Mouse (Mus musculus) layer of hippocampus, adult 11-12 months (tissue): ENCODE measurements around the gene Zfp213.
"Not testable (repeated sequence)": the region's sequence is repeated elsewhere in the genome, so short reads cannot be mapped to it uniquely, and the experiment has no call there.

Experiments used
- DNase-seq: peaks from one replicate; pipeline ENCODE4 v3.0.0; 2022; ENCODE audit warnings: low spot score

Zfp213 gene

DNA sequence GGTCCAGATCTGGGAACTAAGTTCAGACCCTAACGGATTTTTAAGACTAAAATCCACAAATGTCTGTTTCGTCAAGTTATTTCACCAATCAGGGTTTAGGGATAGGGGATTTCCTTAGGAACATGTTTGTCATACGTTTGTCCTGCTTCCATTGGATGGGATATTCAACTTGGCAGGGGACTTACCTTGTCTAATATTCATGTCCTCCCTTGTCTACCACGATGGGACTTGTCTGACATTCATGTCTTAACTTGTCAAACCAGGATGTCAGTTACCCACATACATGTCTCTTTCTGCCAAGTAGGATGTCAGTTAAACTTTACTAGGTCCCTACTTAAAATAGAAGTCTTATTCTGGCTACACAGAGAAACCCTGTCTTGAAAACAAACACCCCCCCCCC is 20.1 kb downstream of the Zfp213 start:
- no peak for DNase-seq

GRCm38 (mm10) chr17:23543325-23543724 is 20.7 kb downstream of the Zfp213 start:
- DNase-seq, result no peak

GRCm38 (mm10) chr17:23542835-23543234 is 21.2 kb downstream of the Zfp213 start:
- peak; percentile 5 for DNase-seq

GRCm38 (mm10) chr17:23542004-23542720 is 21.9 kb downstream of the Zfp213 start:
- DNase-seq, result peak; percentile 27

DNA sequence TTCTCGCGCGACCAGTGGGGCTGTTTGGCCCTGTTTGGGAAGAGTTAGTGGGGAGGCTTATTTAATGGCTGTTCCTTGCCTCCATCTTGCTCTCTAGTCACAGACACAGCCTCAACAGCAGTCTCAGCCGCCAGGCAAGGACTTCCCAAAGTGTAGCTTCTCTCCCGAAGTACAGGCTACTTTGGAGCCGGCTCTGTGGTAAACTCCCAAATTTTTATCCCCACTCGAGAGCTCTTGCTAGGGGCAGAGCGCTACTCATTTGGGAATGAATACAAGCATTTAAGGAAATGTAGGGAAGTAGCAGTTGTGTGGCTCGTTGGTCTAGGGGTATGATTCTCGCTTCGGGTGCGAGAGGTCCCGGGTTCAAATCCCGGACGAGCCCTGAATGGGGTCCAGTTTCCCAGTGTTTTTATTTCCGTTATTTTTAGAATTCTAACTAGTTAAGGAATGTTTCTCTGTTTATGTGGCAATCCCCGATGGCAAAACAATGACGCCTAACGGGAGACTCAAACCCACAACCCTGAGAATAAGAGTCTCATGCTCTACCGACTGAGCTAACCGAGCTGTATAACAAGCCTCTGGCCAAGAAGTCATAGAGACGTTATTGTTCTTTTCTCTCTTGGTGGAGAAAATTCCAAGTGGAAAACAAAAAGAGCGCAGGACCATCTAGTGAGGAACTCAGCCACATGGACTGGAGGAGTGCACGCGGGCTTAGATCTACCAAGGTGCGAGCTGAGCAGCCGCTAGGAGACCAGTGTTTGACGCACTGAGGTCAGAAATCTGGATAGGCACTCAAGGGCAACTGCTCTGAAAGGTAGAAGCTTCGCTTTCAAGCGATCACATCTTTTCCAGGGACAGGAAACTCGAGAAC is 23.2 kb downstream of the Zfp213 start:
- peak; percentile 12 for DNase-seq

GRCm38 (mm10) chr17:23540106-23540505 is 23.9 kb downstream of the Zfp213 start:
- DNase-seq, result no peak

- no peak for DNase-seq
Measured at GRCm38 (mm10) chr17:23539608-23540007, 24.4 kb downstream of the Zfp213 start.

- peak; percentile 2 for DNase-seq
Measured at GRCm38 (mm10) chr17:23538299-23539015, 25.6 kb downstream of the Zfp213 start.

GRCm38 (mm10) chr17:23537554-23538255 is 26.3 kb downstream of the Zfp213 start:
- no peak for DNase-seq

DNA sequence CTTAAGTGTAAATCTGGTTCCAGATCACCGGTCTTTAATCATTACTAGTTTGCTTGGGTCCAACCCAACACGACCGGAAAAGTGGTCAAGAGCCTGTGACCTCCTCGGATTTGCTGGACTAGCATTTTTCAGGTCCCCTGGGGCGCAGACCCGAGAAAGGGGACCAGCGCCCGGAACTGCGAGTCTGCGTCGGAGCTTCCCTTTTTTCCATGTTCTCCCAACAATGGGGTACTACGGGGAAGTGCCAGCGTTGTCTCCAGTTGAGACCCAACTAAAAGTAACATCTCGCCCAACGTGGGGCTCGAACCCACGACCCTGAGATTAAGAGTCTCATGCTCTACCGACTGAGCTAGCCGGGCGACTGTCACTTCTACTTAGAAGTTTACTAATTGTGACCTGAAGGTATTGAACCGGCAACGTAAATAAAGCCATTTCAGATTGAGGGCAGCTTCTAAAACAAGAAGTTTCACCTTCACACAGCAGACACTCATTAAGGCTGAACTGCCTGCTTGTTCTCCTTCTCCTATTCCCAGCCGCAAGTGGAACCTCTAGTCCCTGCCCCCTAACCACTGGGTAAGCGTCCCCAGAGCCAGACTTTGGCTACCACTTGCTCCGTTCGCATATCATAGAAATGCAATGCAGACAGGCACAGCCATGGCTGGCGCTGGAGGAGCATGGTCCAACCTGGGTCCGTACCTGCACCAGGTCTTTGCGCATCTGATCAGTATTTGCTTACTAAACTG is 28.8 kb downstream of the Zfp213 start:
- DNase-seq, result not testable (repeated sequence)

GRCm38 (mm10) chr17:23533591-23534490 is 30.2 kb downstream of the Zfp213 start:
- DNase-seq, result not testable (repeated sequence)

DNA sequence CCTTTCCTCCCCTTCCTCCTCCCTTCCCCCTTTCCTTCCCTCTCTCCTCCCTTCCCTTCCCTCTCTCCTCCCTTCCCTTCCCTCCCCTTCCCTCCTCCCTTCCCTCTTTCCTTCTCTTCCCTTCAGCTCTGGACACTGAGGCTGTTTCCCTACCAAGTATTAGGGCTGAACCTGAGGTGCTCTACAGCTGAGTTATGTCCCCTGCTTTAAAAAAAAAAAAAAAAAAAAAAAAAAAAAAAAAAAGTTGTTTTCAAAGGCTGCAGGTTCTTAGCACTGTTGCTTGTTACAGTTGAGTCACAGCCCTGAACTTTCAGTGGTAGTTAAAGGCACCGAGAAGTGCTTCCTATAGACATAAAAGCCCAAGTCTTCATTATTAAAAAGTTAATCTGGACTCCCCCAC is 32.6 kb downstream of the Zfp213 start:
- DNase-seq, result not testable (repeated sequence)

GRCm38 (mm10) chr17:23522941-23523732 is 40.9 kb downstream of the Zfp213 start:
- DNase-seq, result not testable (repeated sequence)

DNA sequence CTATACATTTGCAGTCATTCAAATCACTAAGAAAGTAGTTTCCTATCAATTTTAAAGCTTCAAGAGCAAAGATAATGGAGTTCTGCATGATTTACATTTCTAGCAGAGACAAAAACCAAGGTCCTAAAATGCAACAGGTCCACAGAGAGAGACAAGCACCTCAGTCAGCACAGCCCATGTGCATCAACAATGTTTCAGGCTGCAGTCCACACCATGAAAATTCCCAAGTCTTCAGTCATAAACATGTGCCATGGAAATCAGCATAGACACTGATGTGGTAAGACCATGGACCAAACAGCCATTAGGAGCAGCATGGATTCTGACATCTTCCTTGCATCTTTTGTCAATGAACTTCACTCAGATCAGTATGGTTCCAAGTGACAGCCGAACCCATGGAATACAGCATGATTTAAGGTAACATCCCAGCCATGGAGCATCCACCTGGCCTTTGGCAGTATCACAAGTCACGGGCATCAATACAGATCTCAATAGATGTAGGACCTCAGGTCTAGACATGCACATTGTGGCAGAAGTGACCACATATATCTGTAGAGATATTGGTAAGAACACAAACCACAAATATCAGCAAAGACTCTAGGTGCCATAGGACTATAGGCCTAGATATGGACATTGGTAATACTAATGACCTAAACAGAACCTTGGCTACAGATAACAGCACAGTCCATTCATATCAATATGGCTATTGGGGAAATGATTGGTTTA is 45.2 kb downstream of the Zfp213 start:
- no peak for DNase-seq
